Mouse (Mus musculus) midbrain, embryonic 16.5 days (tissue): ENCODE data around the gene Rps9. TPM values are rescaled to one million over a fixed set of nuclear protein-coding genes. Genes with fewer than 3 reads are reported as not detected.
"Not testable (repeated sequence)": the region's sequence is repeated elsewhere in the genome, so short reads cannot be mapped to it uniquely, and the experiment has no call there.

Source experiments
- ATAC-seq: fragments of 200-750 bp; cut with Nextera tagmentation; 2 replicates; pipeline ENCODE4 v1.8.0; 2017; ENCODE audit warnings: moderate TSS enrichment
- H3K27ac ChIP-seq: fragments of 300-500 bp; sonication (generic); 2 replicates; pipeline ENCODE4 v1.5.1; 2014; ENCODE audit warnings: mild to moderate bottlenecking, low read length, mixed read lengths
- H3K27me3 ChIP-seq: fragments of 300-500 bp; sonication (generic); 2 replicates; pipeline ENCODE4 v1.6.1; 2014; ENCODE audit warnings: low read depth, low read length, mixed read lengths; ENCODE audit not compliant: control insufficient read depth, insufficient read depth
- H3K36me3 ChIP-seq: fragments of 300-500 bp; sonication (generic); 2 replicates; pipeline ENCODE4 v1.6.1; 2014; ENCODE audit warnings: mild to moderate bottlenecking, low read length, moderate library complexity, mixed read lengths; ENCODE audit not compliant: control insufficient read depth, insufficient read depth
- H3K4me1 ChIP-seq: fragments of 300-500 bp; sonication (generic); 2 replicates; pipeline ENCODE4 v1.6.1; 2014; ENCODE audit warnings: mild to moderate bottlenecking, low read length, mixed read lengths; ENCODE audit not compliant: control insufficient read depth, insufficient read depth
- H3K4me2 ChIP-seq: fragments of 300-500 bp; sonication (generic); 2 replicates; pipeline ENCODE4 v1.6.1; 2014; ENCODE audit warnings: mild to moderate bottlenecking, low read length, mixed read lengths
- H3K4me3 ChIP-seq: fragments of 300-500 bp; sonication (generic); 2 replicates; pipeline ENCODE4 v1.5.1; 2014; ENCODE audit warnings: low read depth, mild to moderate bottlenecking, low read length, moderate library complexity, mixed read lengths
- H3K9ac ChIP-seq: fragments of 300-500 bp; sonication (generic); 2 replicates; pipeline ENCODE4 v1.6.1; 2014; ENCODE audit warnings: low read depth, low read length, mixed read lengths
- H3K9me3 ChIP-seq: fragments of 300-500 bp; sonication (generic); replicated peaks from 2 replicates; pipeline ENCODE4 v1.6.1; 2014; ENCODE audit warnings: mild to moderate bottlenecking, low read length, mixed read lengths; ENCODE audit not compliant: control insufficient read depth, poor library complexity, severe bottlenecking
- WGBS: fragments of 180-500 bp; shearing (Covaris S2); extraction: QIAGEN DNeasy Blood & Tissue Kit; methylation state at CpG from one replicate; pipeline ENCODE4 v1.1.7; 2014; 5-methylcytosine and 5-hydroxymethylcytosine counted together
- polyA plus RNA-seq: library from polyadenylated mRNA; unstranded; fragments of >200 nt; fragmentation: Nextera tagmentation; extraction: Ambion mirVana; gene quantifications from 2 replicates; pipeline ENCODE4 v1.2.1, GENCODE M21; 2015

The Rps9 gene
- polyA plus RNA-seq, 1 experiment from 2014 or later: 646 TPM

DNA sequence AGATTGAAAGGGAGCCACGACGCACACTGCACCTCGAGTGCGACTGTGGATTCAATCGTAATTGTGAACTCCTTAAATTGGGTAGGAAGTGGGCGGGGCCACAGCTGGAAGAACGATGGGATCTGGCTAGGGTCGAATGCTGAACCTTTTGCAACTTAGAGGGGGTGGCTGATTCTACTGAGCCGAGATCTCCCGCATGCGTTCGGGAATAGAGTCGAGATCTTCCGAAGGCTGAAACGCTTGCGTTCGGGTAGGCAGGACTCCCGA, 10.1 kb upstream of the Rps9 start:
- Histone ChIP-seq H3K27me3 (no peaks in the 10 kb centered on the region), H3K4me3 (peak overlapping the region; percentile 85), H3K4me2 (peak overlapping the region; percentile 86), H3K4me1 (peaks cover 32% of the 10 kb centered on the region), H3K36me3 (peaks cover 17% of the 10 kb centered on the region), H3K27ac (peak overlapping the region; percentile 96), H3K9ac (peak overlapping the region; percentile 69), H3K9me3 (no peaks in the 10 kb centered on the region)
- WGBS: under 1% methylated on average over 18 of the region's 18 CpGs
- no peak for ATAC-seq

- Histone ChIP-seq H3K4me1 (peaks cover 32% of the 10 kb centered on the region), H3K9ac (peak overlapping the region; percentile 69), H3K4me2 (peak overlapping the region; percentile 86), H3K27me3 (no peaks in the 10 kb centered on the region), H3K36me3 (peaks cover 20% of the 10 kb centered on the region), H3K27ac (peak overlapping the region; percentile 96), H3K4me3 (peak overlapping the region; percentile 85), H3K9me3 (no peaks in the 10 kb centered on the region)
- 0% methylated on average over 42 of the region's 55 CpGs for WGBS
- peak; percentile 31 for ATAC-seq
Measured at GRCm38 (mm10) chr7:3694076-3694948, 9.5 kb upstream of the Rps9 start.

- H3K36me3 ChIP-seq: peaks cover 21% of the 10 kb centered on the region
- ATAC-seq: not testable (repeated sequence)
Measured at GRCm38 (mm10) chr7:3694949-3695305, 8.9 kb upstream of the Rps9 start.

GRCm38 (mm10) chr7:3698471-3698870, 5.3 kb upstream of the Rps9 start:
- Histone ChIP-seq H3K4me3 (no peak overlapping the region), H3K4me1 (peaks cover 20% of the 10 kb centered on the region), H3K9me3 (no peaks in the 10 kb centered on the region), H3K27ac (no peak overlapping the region), H3K9ac (no peak overlapping the region), H3K4me2 (no peak overlapping the region), H3K36me3 (peaks cover 27% of the 10 kb centered on the region), H3K27me3 (no peaks in the 10 kb centered on the region)
- ATAC-seq: no peak
- 97% methylated on average over 6 of the region's 6 CpGs for WGBS

More at GRCm38 (mm10) chr7:3694949-3695305, 8.9 kb upstream of the Rps9 start:
- 8% methylated on average over 9 of the region's 9 CpGs for whole genome bisulfite sequencing
- not testable (repeated sequence) for H3K27me3 ChIP-seq, H3K9me3 ChIP-seq
- Histone ChIP-seq H3K27ac (peak overlapping the region; percentile 96), H3K9ac (peak overlapping the region; percentile 69), H3K4me1 (peaks cover 32% of the 10 kb centered on the region), H3K4me3 (peak overlapping the region; percentile 85), H3K4me2 (peak overlapping the region; percentile 86)

GRCm38 (mm10) chr7:3703148-3703878, 480 bp upstream of the Rps9 start:
- peaks cover 26% of the 10 kb centered on the region for H3K36me3 ChIP-seq
- H3K9ac ChIP-seq: peak overlapping the region; percentile 81
- peak overlapping the region; percentile 97 for H3K27ac ChIP-seq
- WGBS: 18% methylated on average over 6 of the region's 6 CpGs
- peaks cover 25% of the 10 kb centered on the region for H3K4me1 ChIP-seq
- H3K4me3 ChIP-seq: peak overlapping the region; percentile 83
- peak; percentile 47 for ATAC-seq
- H3K4me2 ChIP-seq: peak overlapping the region; percentile 67
- no peaks in the 10 kb centered on the region for H3K27me3 ChIP-seq
- H3K9me3 ChIP-seq: no peaks in the 10 kb centered on the region

DNA sequence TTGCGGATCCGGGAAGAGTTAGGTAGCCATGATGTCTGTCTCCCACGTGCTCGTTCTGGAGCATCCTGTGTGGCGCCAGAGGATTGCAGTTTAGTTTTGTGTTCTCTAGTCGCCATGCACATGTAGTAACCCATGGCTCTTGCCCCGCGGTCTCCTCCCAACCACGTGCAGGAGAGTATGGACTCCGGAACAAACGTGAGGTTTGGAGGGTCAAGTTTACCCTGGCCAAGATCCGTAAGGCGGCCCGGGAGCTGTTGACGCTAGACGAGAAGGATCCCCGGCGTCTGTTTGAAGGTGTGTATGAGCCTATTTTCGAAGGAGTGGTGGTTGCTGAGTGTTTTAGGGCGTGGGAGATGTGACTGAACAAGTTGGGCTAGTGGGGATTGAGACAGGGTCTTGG, 682 bp downstream of the Rps9 start:
- Histone ChIP-seq H3K9ac (peak overlapping the region; percentile 81), H3K27me3 (no peaks in the 10 kb centered on the region), H3K4me3 (peak overlapping the region; percentile 83), H3K36me3 (peaks cover 19% of the 10 kb centered on the region), H3K4me2 (peak overlapping the region; percentile 89), H3K9me3 (no peaks in the 10 kb centered on the region), H3K27ac (peak overlapping the region; percentile 97), H3K4me1 (peaks cover 25% of the 10 kb centered on the region)
- WGBS: under 1% methylated on average over 20 of the region's 20 CpGs
- ATAC-seq: peak; percentile 71

DNA sequence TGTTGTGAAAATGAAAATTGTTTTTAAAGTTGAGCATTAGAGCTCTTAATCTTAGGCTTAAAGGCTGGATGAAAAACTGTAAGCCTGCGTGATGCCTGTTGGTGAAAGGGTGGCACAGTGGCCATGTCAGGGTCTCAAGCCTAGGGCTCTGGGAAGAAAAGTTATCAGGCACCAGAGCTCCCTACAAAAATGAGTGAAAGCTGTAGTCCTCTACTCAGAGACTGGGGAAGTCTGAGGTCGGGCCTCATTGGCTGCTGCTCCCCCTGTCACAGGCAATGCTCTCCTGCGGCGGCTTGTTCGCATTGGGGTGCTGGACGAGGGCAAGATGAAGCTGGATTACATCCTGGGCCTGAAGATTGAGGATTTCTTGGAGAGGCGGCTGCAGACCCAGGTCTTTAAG, 1.7 kb downstream of the Rps9 start:
- ATAC-seq, H3K27ac ChIP-seq, H3K9me3 ChIP-seq, H3K27me3 ChIP-seq: not testable (repeated sequence)
- H3K4me1 ChIP-seq: peaks cover 25% of the 10 kb centered on the region
- WGBS: 5% methylated on average over 6 of the region's 7 CpGs
- peak overlapping the region; percentile 89 for H3K4me2 ChIP-seq
- H3K9ac ChIP-seq: peak overlapping the region; percentile 81
- H3K4me3 ChIP-seq: peak overlapping the region; percentile 83
- H3K36me3 ChIP-seq: peaks cover 17% of the 10 kb centered on the region

GRCm38 (mm10) chr7:3705911-3706310, 2.1 kb downstream of the Rps9 start:
- H3K9ac ChIP-seq: peak overlapping the region; percentile 81
- H3K4me2 ChIP-seq: peak overlapping the region; percentile 89
- no peak for ATAC-seq

More at GRCm38 (mm10) chr7:3705911-3706310, 2.1 kb downstream of the Rps9 start:
- WGBS: 34% methylated on average over 6 of the region's 6 CpGs
- Histone ChIP-seq H3K4me3 (peak overlapping the region; percentile 83), H3K27me3 (no peaks in the 10 kb centered on the region), H3K27ac (no peak overlapping the region), H3K36me3 (peaks cover 15% of the 10 kb centered on the region), H3K9me3 (no peaks in the 10 kb centered on the region), H3K4me1 (peaks cover 25% of the 10 kb centered on the region)
